ENCODE assay signal across 8 mouse cellular contexts in genomic region chr19:7066828-7067342, GRCm38 (mm10). TPM values are rescaled to one million over a fixed set of nuclear protein-coding genes. Genes with fewer than 3 reads are reported as not detected.
A peak's percentile ranks its signal among the peaks of the same experiment; 100 is the strongest.
DNase-seq lines count a peak whose midpoint lies in the region; ATAC-seq and TF ChIP-seq lines count a peak whose summit lies in the region.

No protein-coding gene starts in this region.

- ATAC-seq in erythroblast, adult 5-6 weeks (replicated peaks; ENCODE audit: low FRiP score, poor library complexity, severe bottlenecking), result no peak
- ATAC-seq in lung, embryonic 14.5 days (ENCODE audit: insufficient read depth), result no peak
- no peak for ATAC-seq in forebrain, embryonic 12.5 days (ENCODE audit: low FRiP score)
- no peak for ATAC-seq in liver, postnatal 0 days

- WGBS in lung, embryonic 14.5 days, result 34% methylated on average over 7 of the region's 8 CpGs
- WGBS in forebrain, embryonic 12.5 days, result 50% methylated on average over 8 of the region's 8 CpGs
- 30% methylated on average over 7 of the region's 8 CpGs for WGBS in liver, postnatal 0 days (ENCODE audit: insufficient replicate concordance)

- H3K27me3 ChIP-seq in erythroblast, embryonic 14.5 days (ENCODE audit: control insufficient read depth), result peaks cover 48% of the 10 kb centered on the region
- H3K27me3 ChIP-seq in lung, embryonic 14.5 days (ENCODE audit: insufficient read depth, low read length), result peaks cover 12% of the 10 kb centered on the region
- peaks cover 30% of the 10 kb centered on the region for H3K27me3 ChIP-seq in forebrain, embryonic 12.5 days
- H3K27me3 ChIP-seq in liver, postnatal 0 days (ENCODE audit: insufficient read depth, low read length), result peaks cover 21% of the 10 kb centered on the region

- no peaks in the 10 kb centered on the region for H3K36me3 ChIP-seq in erythroblast, embryonic 14.5 days (ENCODE audit: control insufficient read depth)
- H3K36me3 ChIP-seq in lung, embryonic 14.5 days (ENCODE audit: insufficient read depth), result no peaks in the 10 kb centered on the region
- no peaks in the 10 kb centered on the region for H3K36me3 ChIP-seq in forebrain, embryonic 12.5 days (replicated peaks)
- no peaks in the 10 kb centered on the region for H3K36me3 ChIP-seq in liver, postnatal 0 days (replicated peaks; ENCODE audit: insufficient read depth, low read length)

- no peak overlapping the region for H3K9ac ChIP-seq in lung, embryonic 14.5 days
- 0 out of 2 replicates have a peak overlapping the region, but pooled peaks have one; percentile 29 for H3K9ac ChIP-seq in forebrain, embryonic 12.5 days
- peak overlapping the region; percentile 11; the same call in 1 of the 2 replicates for H3K9ac ChIP-seq in liver, postnatal 0 days (replicated peaks)

- H3K4me2 ChIP-seq in lung, embryonic 14.5 days, result peak overlapping the region; percentile 29; the same call in 1 of the 2 replicates
- no peak overlapping the region for H3K4me2 ChIP-seq in forebrain, embryonic 12.5 days
- H3K4me2 ChIP-seq in liver, postnatal 0 days (ENCODE audit: low read depth, low read length), result peak overlapping the region; percentile 53

- no peaks in the 10 kb centered on the region for H3K9me3 ChIP-seq in erythroblast, embryonic 14.5 days (ENCODE audit: control insufficient read depth, low read length)
- H3K9me3 ChIP-seq in lung, embryonic 14.5 days (ENCODE audit: low read depth, low read length), result no peaks in the 10 kb centered on the region
- H3K9me3 ChIP-seq in forebrain, embryonic 12.5 days, result no peaks in the 10 kb centered on the region
- H3K9me3 ChIP-seq in liver, postnatal 0 days (ENCODE audit: low read length), result no peaks in the 10 kb centered on the region

- TF ChIP-seq EP300 in liver, postnatal 0 days (IDR thresholded peaks at IDR 0.05; ENCODE audit: low read depth), result no peak

- H3K4me1 ChIP-seq in erythroblast, embryonic 14.5 days (ENCODE audit: control insufficient read depth), result peaks cover 47% of the 10 kb centered on the region
- H3K4me1 ChIP-seq in lung, embryonic 14.5 days (ENCODE audit: insufficient read depth), result peaks cover 24% of the 10 kb centered on the region
- peaks cover 58% of the 10 kb centered on the region for H3K4me1 ChIP-seq in forebrain, embryonic 12.5 days
- H3K4me1 ChIP-seq in liver, postnatal 0 days (ENCODE audit: insufficient read depth), result peaks cover 20% of the 10 kb centered on the region

- no peak for DNase-seq in lung, embryonic 14.5 days
- DNase-seq in lung, postnatal 10 days, result no peak
- no peak for DNase-seq in liver, postnatal 0 days
- DNase-seq in left cerebral cortex, adult 9 months (ENCODE audit: low spot score in 2 of 2), result no peak
- DNase-seq in frontal cortex, adult 2 months (ENCODE audit: extremely low spot score in 1 of 2, low spot score in 1 of 2), result no peak

- no peak overlapping the region for H3K27ac ChIP-seq in lung, embryonic 14.5 days (ENCODE audit: low read depth)
- peak overlapping the region; percentile 54; the same call in 1 of the 2 replicates for H3K27ac ChIP-seq in forebrain, embryonic 12.5 days
- no peak overlapping the region; the same call in 1 of the 2 replicates for H3K27ac ChIP-seq in liver, postnatal 0 days (ENCODE audit: low read depth)

- peak overlapping the region; percentile 10 for H3K4me3 ChIP-seq in erythroblast, embryonic 14.5 days (replicated peaks)
- no peak overlapping the region for H3K4me3 ChIP-seq in lung, embryonic 14.5 days (ENCODE audit: low read depth, low read length)
- no peak overlapping the region for H3K4me3 ChIP-seq in forebrain, embryonic 12.5 days (replicated peaks)
- no peak overlapping the region for H3K4me3 ChIP-seq in liver, postnatal 0 days (ENCODE audit: low read depth, low read length)

- no peak for TF ChIP-seq CTCF in lung, embryonic 14.5 days (IDR thresholded peaks at IDR 0.05; ENCODE audit: low read depth)
- no peak for TF ChIP-seq CTCF in liver, postnatal 0 days (IDR thresholded peaks at IDR 0.05; ENCODE audit: low read depth)

RNA-seq across cellular contexts. Expression of gene Macrod1, which starts 10.3 kb away (rescaled TPM):
- 1.3 and 2.0 TPM in 2 replicates for polyA plus RNA-seq in erythroblast, embryonic 14.5 days (2012)
- 0.77 and 4.2 TPM in 2 replicates for total RNA-seq in erythroblast, adult 5-6 weeks (2015; ENCODE audit: low replicate concordance)
- total RNA-seq in erythroblast, adult 5-6 weeks (2017; ENCODE audit: low replicate concordance), result 0.94 TPM in 1 of 2 replicates, not detected in the other
- polyA plus RNA-seq in lung, embryonic 14.5 days (2014; fragmentation: Nextera tagmentation; extraction: Ambion mirVana), result 11.0 and 11.4 TPM in 2 replicates
- polyA plus RNA-seq in forebrain, embryonic 12.5 days (2016; fragmentation: Nextera tagmentation; extraction: Ambion mirVana), result 4.4 and 5.3 TPM in 2 replicates
- 11.7 and 14.9 TPM in 2 replicates for polyA plus RNA-seq in liver, postnatal 0 days (2015; fragmentation: Nextera tagmentation; extraction: Ambion mirVana)
- 22.3 and 27.2 TPM in 2 replicates for polyA plus RNA-seq in frontal cortex, adult 2 months (2012; rRNA removed)

RNA-seq across cellular contexts. Expression of gene Stip1, which starts 27.1 kb away (rescaled TPM):
- polyA plus RNA-seq in erythroblast, embryonic 14.5 days (2012), result 9.2 and 15.0 TPM in 2 replicates
- 39.1 and 40.2 TPM in 2 replicates for total RNA-seq in erythroblast, adult 5-6 weeks (2015; ENCODE audit: low replicate concordance)
- 33.4 and 44.3 TPM in 2 replicates for total RNA-seq in erythroblast, adult 5-6 weeks (2017; ENCODE audit: low replicate concordance)
- polyA plus RNA-seq in lung, embryonic 14.5 days (2014; fragmentation: Nextera tagmentation; extraction: Ambion mirVana), result 250 and 255 TPM in 2 replicates
- polyA plus RNA-seq in forebrain, embryonic 12.5 days (2016; fragmentation: Nextera tagmentation; extraction: Ambion mirVana), result 324 and 357 TPM in 2 replicates
- 47.2 and 51.4 TPM in 2 replicates for polyA plus RNA-seq in liver, postnatal 0 days (2015; fragmentation: Nextera tagmentation; extraction: Ambion mirVana)
- 141 and 148 TPM in 2 replicates for polyA plus RNA-seq in frontal cortex, adult 2 months (2012; rRNA removed)

RNA-seq across cellular contexts. Expression of gene Flrt1, which starts 38.6 kb away (rescaled TPM):
- 0.01 TPM in 1 of 2 replicates, not detected in the other for polyA plus RNA-seq in erythroblast, embryonic 14.5 days (2012)
- total RNA-seq in erythroblast, adult 5-6 weeks (2015; ENCODE audit: low replicate concordance), result not detected in 2 replicates
- not detected in 2 replicates for total RNA-seq in erythroblast, adult 5-6 weeks (2017; ENCODE audit: low replicate concordance)
- polyA plus RNA-seq in lung, embryonic 14.5 days (2014; fragmentation: Nextera tagmentation; extraction: Ambion mirVana), result 1.4 and 2.0 TPM in 2 replicates
- polyA plus RNA-seq in forebrain, embryonic 12.5 days (2016; fragmentation: Nextera tagmentation; extraction: Ambion mirVana), result 7.3 and 8.0 TPM in 2 replicates
- 0.12 and 0.21 TPM in 2 replicates for polyA plus RNA-seq in liver, postnatal 0 days (2015; fragmentation: Nextera tagmentation; extraction: Ambion mirVana)
- polyA plus RNA-seq in frontal cortex, adult 2 months (2012; rRNA removed), result 8.1 TPM in 2 replicates

RNA-seq across cellular contexts. Expression of gene Fermt3, which starts 47.6 kb away (rescaled TPM):
- 48.3 and 49.3 TPM in 2 replicates for polyA plus RNA-seq in erythroblast, embryonic 14.5 days (2012)
- total RNA-seq in erythroblast, adult 5-6 weeks (2015; ENCODE audit: low replicate concordance), result 20.8 and 28.6 TPM in 2 replicates
- total RNA-seq in erythroblast, adult 5-6 weeks (2017; ENCODE audit: low replicate concordance), result 49.0 and 56.3 TPM in 2 replicates
- 8.6 and 9.1 TPM in 2 replicates for polyA plus RNA-seq in lung, embryonic 14.5 days (2014; fragmentation: Nextera tagmentation; extraction: Ambion mirVana)
- polyA plus RNA-seq in forebrain, embryonic 12.5 days (2016; fragmentation: Nextera tagmentation; extraction: Ambion mirVana), result 4.7 and 5.1 TPM in 2 replicates
- 60.5 and 70.2 TPM in 2 replicates for polyA plus RNA-seq in liver, postnatal 0 days (2015; fragmentation: Nextera tagmentation; extraction: Ambion mirVana)
- polyA plus RNA-seq in frontal cortex, adult 2 months (2012; rRNA removed), result 5.1 and 5.5 TPM in 2 replicates
